Mouse (Mus musculus) limb, embryonic 15.5 days (tissue): Measurements from ENCODE around the gene Mib2. TPM values are rescaled to one million over a fixed set of nuclear protein-coding genes. Genes with fewer than 3 reads are reported as not detected.
"Not testable (repeated sequence)": the region's sequence is repeated elsewhere in the genome, so short reads cannot be mapped to it uniquely, and the experiment has no call there.

Source experiments
- ATAC-seq: fragments of 200-750 bp; cut with Nextera tagmentation; 2 replicates; pipeline ENCODE4 v1.8.0; 2017; ENCODE audit warnings: low read depth, moderate TSS enrichment; ENCODE audit not compliant: insufficient number of reproducible peaks, low FRiP score, low TSS enrichment
- H3K27ac ChIP-seq: fragments of 300-500 bp; sonication (generic); 2 replicates; pipeline ENCODE4 v1.5.1; 2015; ENCODE audit warnings: moderate library complexity, mild to moderate bottlenecking, inconsistent platforms
- H3K27me3 ChIP-seq: fragments of 300-500 bp; sonication (generic); 2 replicates; pipeline ENCODE4 v1.6.1; 2015; ENCODE audit warnings: inconsistent platforms
- H3K36me3 ChIP-seq: fragments of 300-500 bp; sonication (generic); 2 replicates; pipeline ENCODE4 v1.6.1; 2015; ENCODE audit warnings: inconsistent platforms
- H3K4me1 ChIP-seq: fragments of 300-500 bp; sonication (generic); 2 replicates; pipeline ENCODE4 v1.6.1; 2015; ENCODE audit warnings: inconsistent platforms
- H3K4me2 ChIP-seq: fragments of 300-500 bp; sonication (generic); 2 replicates; pipeline ENCODE4 v1.6.1; 2015; ENCODE audit warnings: mild to moderate bottlenecking, inconsistent platforms
- H3K4me3 ChIP-seq: fragments of 300-500 bp; sonication (generic); 2 replicates; pipeline ENCODE4 v1.5.1; 2015; ENCODE audit warnings: mild to moderate bottlenecking, inconsistent platforms
- H3K9ac ChIP-seq: fragments of 300-500 bp; sonication (generic); 2 replicates; pipeline ENCODE4 v1.6.1; 2015; ENCODE audit warnings: inconsistent platforms
- H3K9me3 ChIP-seq: fragments of 300-500 bp; sonication (generic); 2 replicates; pipeline ENCODE4 v1.6.1; 2016; ENCODE audit warnings: inconsistent platforms
- WGBS: fragments of 180-500 bp; shearing (Covaris S2); methylation state at CpG from one replicate; pipeline ENCODE4 v1.1.7; 2015; 5-methylcytosine and 5-hydroxymethylcytosine counted together
- polyA plus RNA-seq: library from polyadenylated mRNA; unstranded; fragments of >200 nt; fragmentation: Nextera tagmentation; extraction: Ambion mirVana; gene quantifications from 2 replicates; pipeline ENCODE4 v1.2.1, GENCODE M21; 2015

Gene Mib2
- polyA plus RNA-seq, 1 experiment from 2014 or later: 34.3 TPM

DNA sequence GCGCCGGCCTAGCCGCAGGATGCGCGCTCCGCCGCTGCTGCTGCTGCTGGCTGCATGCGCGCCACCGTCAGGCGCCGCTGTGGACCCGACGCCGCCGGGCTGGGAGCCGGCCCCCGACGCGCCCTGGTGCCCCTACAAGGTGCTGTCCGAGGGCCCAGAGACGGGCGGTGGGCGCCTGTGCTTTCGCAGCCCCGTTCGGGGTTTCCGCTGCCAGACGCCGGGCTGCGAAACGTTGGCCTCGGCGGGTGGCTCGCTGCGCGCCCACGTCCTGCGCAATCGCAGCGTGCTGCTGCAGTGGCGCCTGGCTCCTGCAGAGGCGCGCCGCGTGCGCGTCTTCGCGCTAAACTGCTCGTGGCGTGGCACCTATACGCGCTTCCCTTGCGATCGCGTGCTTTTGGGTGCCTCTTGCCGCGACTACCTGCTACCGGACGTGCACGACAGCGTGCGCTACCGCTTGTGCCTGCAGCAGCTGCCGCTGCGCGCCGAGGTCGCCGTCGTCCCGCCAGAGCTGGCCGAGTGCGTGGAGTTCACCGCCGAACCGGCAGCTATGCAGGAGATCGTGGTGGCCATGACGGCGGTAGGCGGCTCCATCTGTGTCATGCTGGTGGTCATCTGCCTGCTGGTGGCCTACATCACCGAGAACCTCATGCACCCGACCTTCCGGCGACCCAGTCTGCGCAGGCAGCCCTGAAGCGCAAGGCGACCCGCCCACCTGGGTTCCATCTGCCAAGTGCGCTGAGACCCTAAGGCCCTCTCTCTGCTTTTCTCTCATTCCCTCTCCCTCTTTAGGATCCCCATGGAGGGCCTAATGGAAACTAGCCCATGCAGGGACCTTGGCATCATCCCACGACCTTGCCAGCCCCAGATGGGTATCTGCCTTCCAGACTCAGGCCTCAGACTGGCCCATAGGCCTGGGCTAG lies 25.7 kb upstream of the Mib2 start:
- under 1% methylated on average over 76 of the region's 92 CpGs for WGBS
- ATAC-seq: peak; percentile 60; the same call in 1 of the 2 replicates
- Histone ChIP-seq H3K27ac (peak overlapping the region; percentile 86), H3K4me3 (peak overlapping the region; percentile 74), H3K27me3 (no peaks in the 10 kb centered on the region), H3K9ac (peak overlapping the region; percentile 66), H3K9me3 (no peaks in the 10 kb centered on the region), H3K4me1 (peaks cover 28% of the 10 kb centered on the region), H3K4me2 (peak overlapping the region; percentile 95), H3K36me3 (no peaks in the 10 kb centered on the region)

DNA sequence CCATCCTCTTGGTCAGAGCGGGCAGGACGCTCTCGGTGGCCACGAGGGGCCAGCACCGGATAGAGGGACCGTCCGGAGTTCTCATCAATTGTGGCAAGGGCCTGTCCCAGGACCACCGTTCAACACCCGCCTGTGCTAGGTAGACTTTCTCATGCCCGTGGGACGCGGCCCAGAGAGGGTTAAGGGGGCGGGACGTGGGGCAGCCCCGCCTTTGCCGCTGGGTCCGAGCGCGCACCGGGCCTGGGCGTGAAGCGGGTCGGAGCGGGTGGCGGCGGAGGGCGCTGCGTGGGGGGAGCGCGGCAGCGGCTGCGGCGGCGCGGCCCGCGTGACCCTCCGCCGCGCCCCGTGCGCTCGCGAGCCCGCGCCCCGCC lies 25.1 kb upstream of the Mib2 start, which contains the start of gene Fndc10:
Fndc10 (plus strand) TSS at position 232 of the 371 bp plus-strand sequence.
- peak within 1 kb of the TSS; percentile 66 for H3K9ac ChIP-seq
- no peaks in the 10 kb centered on the region for H3K27me3 ChIP-seq
- H3K27ac ChIP-seq: peak within 1 kb of the TSS; percentile 86
- H3K36me3 ChIP-seq: no peaks in the 10 kb centered on the region
- under 1% methylated on average over 33 of the region's 47 CpGs for WGBS
- no peaks in the 10 kb centered on the region for H3K9me3 ChIP-seq
- peaks cover 28% of the 10 kb centered on the region for H3K4me1 ChIP-seq
- H3K4me2 ChIP-seq: peak within 1 kb of the TSS; percentile 95
- peak within 1 kb of the TSS; percentile 74 for H3K4me3 ChIP-seq
- peak; percentile 76; the same call in 1 of the 2 replicates for ATAC-seq

- no peak overlapping the region for H3K4me2 ChIP-seq
- H3K9me3 ChIP-seq: no peaks in the 10 kb centered on the region
- no peak overlapping the region for H3K9ac ChIP-seq
- WGBS: 96% methylated on average over 3 of the region's 3 CpGs
- ATAC-seq: no peak
- H3K27ac ChIP-seq: no peak overlapping the region
- H3K4me3 ChIP-seq: no peak overlapping the region
- H3K4me1 ChIP-seq: peaks cover 28% of the 10 kb centered on the region
- no peaks in the 10 kb centered on the region for H3K27me3 ChIP-seq
- H3K36me3 ChIP-seq: no peaks in the 10 kb centered on the region
These were observed 23.4 kb upstream of the Mib2 start for GRCm38 (mm10) chr4:155692421-155692820.

GRCm38 (mm10) chr4:155690571-155691375 lies 21.8 kb upstream of the Mib2 start:
- WGBS: 82% methylated on average over 12 of the region's 12 CpGs
- Histone ChIP-seq H3K9ac (no peak overlapping the region), H3K4me3 (no peak overlapping the region), H3K9me3 (no peaks in the 10 kb centered on the region), H3K27me3 (no peaks in the 10 kb centered on the region), H3K27ac (no peak overlapping the region), H3K4me1 (peaks cover 17% of the 10 kb centered on the region), H3K4me2 (no peak overlapping the region), H3K36me3 (no peaks in the 10 kb centered on the region)
- ATAC-seq: no peak

DNA sequence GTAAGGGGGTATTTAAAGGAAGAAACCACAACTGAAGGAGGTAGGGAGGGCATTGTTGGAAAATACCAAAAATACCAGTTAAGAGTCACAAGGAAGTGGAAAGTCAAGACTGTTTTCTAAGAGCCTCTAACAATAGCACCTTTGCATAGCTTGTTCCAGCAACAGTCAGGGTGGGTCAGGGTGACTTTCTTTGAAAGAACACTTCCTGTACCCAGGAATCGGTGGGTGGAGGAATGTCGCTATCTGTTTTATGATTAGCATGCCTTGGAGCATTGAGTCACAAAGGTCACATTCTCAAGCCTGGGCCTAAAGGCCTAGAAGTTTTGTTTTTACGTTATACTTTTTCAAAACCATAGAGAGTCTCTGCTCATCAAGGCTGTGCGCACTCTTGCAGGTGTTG lies 18.8 kb upstream of the Mib2 start:
- not testable (repeated sequence) for H3K4me3 ChIP-seq, H3K9ac ChIP-seq, H3K36me3 ChIP-seq, ATAC-seq, H3K27me3 ChIP-seq, H3K9me3 ChIP-seq, H3K4me2 ChIP-seq, H3K4me1 ChIP-seq, H3K27ac ChIP-seq
- 82% methylated on average over 4 of the region's 4 CpGs for WGBS

DNA sequence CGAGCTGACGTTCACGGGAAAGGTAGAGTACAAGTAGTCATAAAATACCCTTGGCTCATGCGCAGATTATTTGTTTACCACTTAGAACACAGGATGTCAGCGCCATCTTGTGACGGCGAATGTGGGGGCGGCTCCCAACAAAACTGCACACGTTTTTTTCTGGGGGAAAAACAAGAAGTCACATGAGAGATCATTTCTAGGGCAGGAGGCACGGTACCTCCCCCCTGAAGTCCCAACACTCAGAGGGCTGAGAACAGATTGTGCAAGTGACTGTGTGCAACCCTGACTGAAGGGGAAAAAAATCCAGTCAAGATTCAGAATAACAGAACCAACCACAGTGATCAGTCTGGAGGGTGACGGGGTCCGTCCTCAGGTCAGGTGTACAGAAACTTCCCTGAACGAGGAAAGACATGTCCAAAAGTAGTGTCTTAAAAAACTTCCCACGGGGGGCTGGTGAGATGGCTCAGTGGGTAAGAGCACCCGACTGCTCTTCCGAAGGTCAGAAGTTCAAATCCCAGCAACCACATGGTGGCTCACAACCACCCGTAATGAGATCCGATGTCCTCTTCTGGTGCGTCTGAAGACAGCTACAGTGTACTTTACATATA lies 14.8 kb upstream of the Mib2 start:
- 86% methylated on average over 16 of the region's 19 CpGs for WGBS
- H3K27ac ChIP-seq, H3K4me1 ChIP-seq, H3K4me2 ChIP-seq, H3K36me3 ChIP-seq, H3K27me3 ChIP-seq, H3K4me3 ChIP-seq, ATAC-seq, H3K9me3 ChIP-seq, H3K9ac ChIP-seq: not testable (repeated sequence)

DNA sequence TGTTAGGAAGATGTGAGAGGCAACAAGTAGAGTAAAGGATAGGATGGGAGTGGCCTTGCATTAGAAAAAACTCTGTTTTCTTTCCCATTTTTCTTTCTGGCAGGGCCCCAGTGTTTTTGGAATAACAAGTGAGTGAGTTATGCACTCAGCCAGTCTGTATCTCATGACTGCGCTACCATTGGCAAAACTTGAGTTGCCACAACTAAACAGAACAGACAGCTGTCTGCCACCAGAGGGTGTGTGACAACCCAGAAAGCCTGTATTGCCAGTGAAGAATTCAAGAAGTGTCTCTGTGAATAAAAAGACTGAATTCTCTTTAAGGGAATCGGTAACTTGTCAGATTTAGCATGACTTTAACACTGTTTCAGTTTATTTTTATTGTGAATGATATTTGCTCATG lies 7.0 kb upstream of the Mib2 start:
- no peak for ATAC-seq
- no peaks in the 10 kb centered on the region for H3K9me3 ChIP-seq
- no peak overlapping the region for H3K9ac ChIP-seq
- H3K4me1 ChIP-seq: no peaks in the 10 kb centered on the region
- WGBS: 78% methylated on average over 2 of the region's 2 CpGs
- no peak overlapping the region for H3K4me3 ChIP-seq
- no peaks in the 10 kb centered on the region for H3K27me3 ChIP-seq
- H3K36me3 ChIP-seq: no peaks in the 10 kb centered on the region
- H3K4me2 ChIP-seq: no peak overlapping the region
- H3K27ac ChIP-seq: no peak overlapping the region

- H3K27ac ChIP-seq: no peak overlapping the region
- ATAC-seq: no peak
- H3K36me3 ChIP-seq: no peaks in the 10 kb centered on the region
- no peaks in the 10 kb centered on the region for H3K9me3 ChIP-seq
- H3K27me3 ChIP-seq: no peaks in the 10 kb centered on the region
- peaks cover 10% of the 10 kb centered on the region for H3K4me1 ChIP-seq
- WGBS: 47% methylated on average over 2 of the region's 2 CpGs
- no peak overlapping the region for H3K9ac ChIP-seq
- no peak overlapping the region for H3K4me3 ChIP-seq
- H3K4me2 ChIP-seq: no peak overlapping the region
These were observed 3.1 kb upstream of the Mib2 start for GRCm38 (mm10) chr4:155672082-155672481.

GRCm38 (mm10) chr4:155670236-155670635 lies 1.2 kb upstream of the Mib2 start:
- peaks cover 12% of the 10 kb centered on the region for H3K4me1 ChIP-seq
- not testable (repeated sequence) for H3K27me3 ChIP-seq, H3K27ac ChIP-seq, ATAC-seq, H3K9me3 ChIP-seq, H3K9ac ChIP-seq, H3K4me3 ChIP-seq, H3K4me2 ChIP-seq
- H3K36me3 ChIP-seq: peaks cover 12% of the 10 kb centered on the region
- 63% methylated on average over 4 of the region's 4 CpGs for WGBS

DNA sequence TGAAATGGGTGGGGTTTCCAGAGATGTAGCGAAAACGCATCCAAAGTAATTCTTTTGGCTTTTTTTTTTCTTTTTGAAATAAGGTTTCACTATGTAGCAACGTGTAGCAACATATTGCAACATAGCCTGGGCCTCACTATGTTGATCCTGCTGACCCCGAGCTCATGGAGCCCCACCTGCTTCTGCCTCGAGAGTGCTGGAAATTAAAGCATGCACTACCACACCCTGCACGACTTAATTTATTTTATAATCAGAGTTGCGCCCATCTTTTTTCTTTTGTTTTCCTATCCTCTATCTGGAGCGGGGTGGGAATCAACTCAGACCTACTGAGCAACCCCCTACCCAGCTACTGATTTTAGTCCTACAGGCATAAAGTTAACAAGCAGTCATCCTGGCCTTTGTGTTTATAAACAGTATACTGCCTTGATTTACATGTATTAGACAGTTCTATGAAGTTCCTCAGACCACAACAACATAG lies 639 bp upstream of the Mib2 start:
- H3K4me3 ChIP-seq: peak overlapping the region; percentile 66
- H3K36me3 ChIP-seq: peaks cover 18% of the 10 kb centered on the region
- peak overlapping the region; percentile 73 for H3K4me2 ChIP-seq
- H3K27me3 ChIP-seq: no peaks in the 10 kb centered on the region
- no peak for ATAC-seq
- H3K9me3 ChIP-seq: no peaks in the 10 kb centered on the region
- H3K4me1 ChIP-seq: peaks cover 12% of the 10 kb centered on the region
- H3K27ac ChIP-seq: peak overlapping the region; percentile 80
- 1% methylated on average over 8 of the region's 8 CpGs for WGBS
- H3K9ac ChIP-seq: peak overlapping the region; percentile 26; the same call in 1 of the 2 replicates

GRCm38 (mm10) chr4:155666903-155667302 lies 2.1 kb downstream of the Mib2 start:
- peaks cover 12% of the 10 kb centered on the region for H3K4me1 ChIP-seq
- no peak overlapping the region for H3K4me2 ChIP-seq
- no peak overlapping the region for H3K27ac ChIP-seq
- no peak overlapping the region for H3K4me3 ChIP-seq
- H3K9me3 ChIP-seq: no peaks in the 10 kb centered on the region
- no peak for ATAC-seq
- no peaks in the 10 kb centered on the region for H3K27me3 ChIP-seq
- H3K36me3 ChIP-seq: peaks cover 30% of the 10 kb centered on the region
- H3K9ac ChIP-seq: no peak overlapping the region
